Mouse (Mus musculus) mouse embryonic stem cell (cell line): ENCODE data around the gene Thy1.

Experiments used
- in situ Hi-C, 2 experiments: fragments of 300-500 bp; cut with MboI; formaldehyde crosslinking; loops; 1 replicate in 1 of 2; 3 replicates in 1 of 2; pipeline ENCODE4 v1.14.3; 2019 to 2020; ENCODE audit warnings: low sequenced_read_pairs in 2 of 2, low pct_unique_long_range_greater_than_20kb in 1 of 2, mixed read lengths in 1 of 2; ENCODE audit not compliant: unreplicated experiment in 1 of 2

Gene Thy1

GRCm38 (mm10) chr9:44031079-44031478 is 12.1 kb upstream of the Thy1 start:
- in situ Hi-C loops, result no loop called here

GRCm38 (mm10) chr9:44031946-44032345 is 11.2 kb upstream of the Thy1 start:
- in situ Hi-C loops, result no loop called here

GRCm38 (mm10) chr9:44033317-44033716 is 9.9 kb upstream of the Thy1 start:
- in situ Hi-C loops, result no loop called here

GRCm38 (mm10) chr9:44033957-44034727 is 9.0 kb upstream of the Thy1 start:
- in situ Hi-C loops, result no loop called here

- in situ Hi-C loops, result no loop called here
Observed at GRCm38 (mm10) chr9:44037106-44037505, 6.1 kb upstream of the Thy1 start.

- in situ Hi-C loops, result no loop called here
Observed at GRCm38 (mm10) chr9:44041511-44042395, 1.4 kb upstream of the Thy1 start.

GRCm38 (mm10) chr9:44042396-44042680 is 846 bp upstream of the Thy1 start:
- in situ Hi-C loops, result no loop called here

- in situ Hi-C loops, result no loop called here
Observed at GRCm38 (mm10) chr9:44043708-44044425, 683 bp downstream of the Thy1 start.

GRCm38 (mm10) chr9:44044426-44045157 is 1.4 kb downstream of the Thy1 start:
- in situ Hi-C loops, result no loop called here

GRCm38 (mm10) chr9:44045158-44045883 is 2.1 kb downstream of the Thy1 start:
- in situ Hi-C loops, result no loop called here

GRCm38 (mm10) chr9:44045884-44046272 is 2.7 kb downstream of the Thy1 start:
- in situ Hi-C loops, result no loop called here

- in situ Hi-C loops, result no loop called here
Observed at GRCm38 (mm10) chr9:44046426-44046825, 3.2 kb downstream of the Thy1 start.

GRCm38 (mm10) chr9:44047071-44047470 is 3.9 kb downstream of the Thy1 start:
- in situ Hi-C loops, result no loop called here

- in situ Hi-C loops, result no loop called here
Observed at GRCm38 (mm10) chr9:44047571-44048490, 4.6 kb downstream of the Thy1 start.

- in situ Hi-C loops, result no loop called here
Observed at GRCm38 (mm10) chr9:44048541-44049380, 5.6 kb downstream of the Thy1 start.
